Mouse (Mus musculus) heart, adult 2 months (tissue): ENCODE measurements at regions not wholly inside any gene's neighbourhood (a gene's known extent, or its start where the extent isn't known, plus 50 kb on each side); places are given as distances from the start of the nearest gene placed in this dataset.

Experiments
- DNase-seq, 2 experiments: peaks; one replicate each; pipeline ENCODE4 v3.0.0; 2021
- H3K27ac ChIP-seq: fragments of 200-600 bp; 2 replicates; pipeline ENCODE4 v1.8.1; 2022
- H3K27me3 ChIP-seq: fragments of 200-500 bp; 2 replicates; pipeline ENCODE4 v1.6.1; 2012; ENCODE audit warnings: mild to moderate bottlenecking, low read length, inconsistent platforms, mixed read lengths; ENCODE audit not compliant: control insufficient read depth, insufficient read depth
- H3K36me3 ChIP-seq: fragments of 200-500 bp; 2 replicates; pipeline ENCODE4 v1.6.1; 2012; ENCODE audit warnings: low read length, inconsistent platforms; ENCODE audit not compliant: control insufficient read depth, insufficient read depth
- H3K4me1 ChIP-seq: fragments of 200-500 bp; 2 replicates; pipeline ENCODE4 v1.6.1; 2011; ENCODE audit warnings: low read length; ENCODE audit not compliant: control insufficient read depth, insufficient read depth
- H3K4me3 ChIP-seq: fragments of 200-600 bp; 2 replicates; pipeline ENCODE4 v1.8.1; 2022
- H3K79me2 ChIP-seq: fragments of 200-500 bp; replicated peaks from 2 replicates; pipeline ENCODE4 v1.6.1; 2012; ENCODE audit warnings: mild to moderate bottlenecking, inconsistent platforms, low read length, moderate library complexity, mixed read lengths; ENCODE audit not compliant: control insufficient read depth, insufficient read depth
- H3K9ac ChIP-seq: fragments of 200-500 bp; 2 replicates; pipeline ENCODE4 v1.6.1; 2012; ENCODE audit warnings: low read depth, mild to moderate bottlenecking, control low read depth, inconsistent platforms, low read length, mixed read lengths
- CTCF ChIP-seq: fragments of 200-600 bp; IDR thresholded peaks from 2 replicates; pipeline ENCODE4 v1.8.1; 2022; ENCODE audit warnings: antibody characterized with exemption, mild to moderate bottlenecking, moderate library complexity
- POLR2A ChIP-seq: fragments of 200-500 bp; IDR thresholded peaks from 2 replicates; pipeline ENCODE4 v1.6.1; 2011; ENCODE audit warnings: mild to moderate bottlenecking, low read depth, low read length, control low read depth; ENCODE audit not compliant: insufficient read depth
- WGBS: fragments of 180-500 bp; shearing (Covaris S2); methylation state at CpG from one replicate; pipeline ENCODE4 v1.1.7; 2018; 5-methylcytosine and 5-hydroxymethylcytosine counted together
- intact Hi-C: fragments of 180-260 bp; cut with DNase I; formaldehyde crosslinking; loops from one replicate; pipeline ENCODE4 v1.15.1; 2025

DNA sequence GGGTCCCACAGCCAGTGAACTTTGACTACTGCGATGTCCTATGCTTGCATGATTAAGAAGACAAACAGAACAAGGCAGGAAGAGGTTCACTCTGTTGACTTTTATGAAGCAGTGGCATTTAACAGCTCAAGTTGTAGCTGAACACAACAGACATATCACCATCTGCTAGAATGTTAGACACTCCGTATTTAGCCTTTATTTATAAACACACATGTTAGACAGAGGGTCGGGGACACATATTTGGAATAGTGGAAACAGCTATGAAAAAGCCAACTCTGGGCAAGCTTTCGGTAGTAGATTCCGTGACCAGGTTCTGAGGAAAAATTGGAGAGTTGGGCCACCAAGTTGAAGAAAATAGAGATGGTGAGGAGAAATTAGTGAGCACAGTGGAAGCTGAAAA lies 775.6 kb upstream of the Fam98a start:
- H3K36me3 ChIP-seq = no peaks in the 10 kb centered on the region
- WGBS = 75% methylated on average over 5 of the region's 5 CpGs
- TF ChIP-seq POLR2A (no peak), CTCF (no peak)
- H3K4me3 ChIP-seq = no peak overlapping the region
- no peaks in the 10 kb centered on the region for H3K79me2 ChIP-seq
- H3K27me3 ChIP-seq = no peaks in the 10 kb centered on the region
- no peak overlapping the region for H3K27ac ChIP-seq
- intact Hi-C loops = no loop called here
- H3K9ac ChIP-seq = no peak overlapping the region
- no peak for DNase-seq
- no peaks in the 10 kb centered on the region for H3K4me1 ChIP-seq

DNA sequence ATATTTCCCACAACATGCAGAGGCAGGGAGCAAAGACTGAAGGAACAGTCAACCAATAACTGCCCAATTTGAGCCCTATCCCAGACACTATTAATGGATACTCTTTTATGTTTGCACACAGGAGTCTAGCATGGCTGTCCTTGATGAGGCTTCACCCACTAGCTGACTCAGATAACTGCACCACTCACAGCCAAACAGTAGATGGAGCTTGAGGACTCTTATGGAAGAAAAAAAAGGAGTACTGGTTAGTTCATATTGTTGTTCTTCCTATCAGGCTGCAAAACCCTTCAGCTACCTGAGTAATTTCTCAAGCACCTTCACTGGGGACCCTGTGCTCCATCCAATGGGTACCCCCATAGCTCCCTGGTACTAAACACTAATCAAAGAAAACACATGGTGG lies 742.9 kb upstream of the Fam98a start:
- Histone ChIP-seq H3K9ac (no peak overlapping the region), H3K4me3 (no peak overlapping the region), H3K27ac (no peak overlapping the region), H3K27me3 (no peaks in the 10 kb centered on the region), H3K4me1 (no peaks in the 10 kb centered on the region), H3K36me3 (no peaks in the 10 kb centered on the region), H3K79me2 (no peaks in the 10 kb centered on the region)
- DNase-seq = no peak
- intact Hi-C loops = no loop called here
- no peak for TF ChIP-seq POLR2A
- peak; percentile 53 for TF ChIP-seq CTCF
